Mouse (Mus musculus) forebrain, embryonic 16.5 days (tissue): ENCODE measurements around the gene Amer2. TPM values are rescaled to one million over a fixed set of nuclear protein-coding genes. Genes with fewer than 3 reads are reported as not detected.

Experiments used
- ATAC-seq: fragments of 200-750 bp; cut with Nextera tagmentation; 2 replicates; pipeline ENCODE4 v1.8.0; 2017; ENCODE audit warnings: mild to moderate bottlenecking, moderate library complexity
- H3K27ac ChIP-seq: fragments of 300-500 bp; sonication (generic); 2 replicates; pipeline ENCODE4 v1.5.1; 2014; ENCODE audit warnings: low read length, control low read depth
- H3K27me3 ChIP-seq: fragments of 300-500 bp; sonication (generic); replicated peaks from 2 replicates; pipeline ENCODE4 v1.6.1; 2014; ENCODE audit warnings: low read length; ENCODE audit not compliant: control insufficient read depth, insufficient read depth
- H3K36me3 ChIP-seq: fragments of 300-500 bp; sonication (generic); 2 replicates; pipeline ENCODE4 v1.6.1; 2014; ENCODE audit not compliant: control insufficient read depth, insufficient read depth
- H3K4me1 ChIP-seq: fragments of 300-500 bp; sonication (generic); replicated peaks from 2 replicates; pipeline ENCODE4 v1.6.1; 2014; ENCODE audit warnings: low read length; ENCODE audit not compliant: control insufficient read depth, insufficient read depth
- H3K4me2 ChIP-seq: fragments of 300-500 bp; sonication (generic); 2 replicates; pipeline ENCODE4 v1.6.1; 2014; ENCODE audit warnings: mild to moderate bottlenecking, low read length, control low read depth
- H3K4me3 ChIP-seq: fragments of 300-500 bp; sonication (generic); replicated peaks from 2 replicates; pipeline ENCODE4 v1.5.1; 2014; ENCODE audit warnings: mild to moderate bottlenecking, low read length, control low read depth
- H3K9ac ChIP-seq: fragments of 300-500 bp; sonication (generic); replicated peaks from 2 replicates; pipeline ENCODE4 v1.6.1; 2014; ENCODE audit warnings: low read depth, low read length, control low read depth
- H3K9me3 ChIP-seq: fragments of 300-500 bp; sonication (generic); 2 replicates; pipeline ENCODE4 v1.6.1; 2016; ENCODE audit warnings: low read length; ENCODE audit not compliant: control insufficient read depth
- WGBS: fragments of 180-500 bp; shearing (Covaris S2); extraction: QIAGEN DNeasy Blood & Tissue Kit; methylation state at CpG from one replicate; pipeline ENCODE4 v1.1.7; 2014; 5-methylcytosine and 5-hydroxymethylcytosine counted together
- polyA plus RNA-seq: library from polyadenylated mRNA; unstranded; fragments of >200 nt; fragmentation: Nextera tagmentation; extraction: Ambion mirVana; gene quantifications from 2 replicates; pipeline ENCODE4 v1.2.1, GENCODE M21; 2015

Amer2 gene
- polyA plus RNA-seq, 1 experiment from 2014 or later = 34.6 TPM

DNA sequence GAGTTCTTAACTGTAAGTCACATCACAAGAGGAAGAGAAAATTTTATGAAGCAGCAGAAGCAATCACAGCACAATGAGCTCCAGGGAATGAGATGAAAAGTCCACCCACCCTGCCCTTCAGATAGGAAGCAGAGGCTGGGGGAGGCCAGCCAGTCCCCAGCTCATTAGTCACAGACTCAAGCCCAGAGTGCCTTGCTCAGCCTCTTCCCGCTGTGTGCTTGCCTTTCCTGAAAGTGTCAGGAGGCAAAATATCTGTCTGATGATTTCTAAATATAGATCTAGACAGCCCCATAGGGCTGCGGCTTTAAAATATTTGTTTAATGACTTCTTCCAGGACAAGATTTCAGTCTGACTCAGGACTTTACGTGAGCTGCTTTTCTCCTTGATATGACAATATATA, 54.8 kb downstream of the Amer2 start:
- H3K27ac ChIP-seq = no peak overlapping the region
- H3K4me1 ChIP-seq = peaks cover 5% of the 10 kb centered on the region
- H3K4me2 ChIP-seq = no peak overlapping the region
- no peaks in the 10 kb centered on the region; the same call in 1 of the 2 replicates for H3K9me3 ChIP-seq
- no peaks in the 10 kb centered on the region for H3K36me3 ChIP-seq
- no peak overlapping the region for H3K4me3 ChIP-seq
- 70% methylated on average over 3 of the region's 3 CpGs for WGBS
- no peaks in the 10 kb centered on the region for H3K27me3 ChIP-seq
- H3K9ac ChIP-seq = no peak overlapping the region
- no peak for ATAC-seq

DNA sequence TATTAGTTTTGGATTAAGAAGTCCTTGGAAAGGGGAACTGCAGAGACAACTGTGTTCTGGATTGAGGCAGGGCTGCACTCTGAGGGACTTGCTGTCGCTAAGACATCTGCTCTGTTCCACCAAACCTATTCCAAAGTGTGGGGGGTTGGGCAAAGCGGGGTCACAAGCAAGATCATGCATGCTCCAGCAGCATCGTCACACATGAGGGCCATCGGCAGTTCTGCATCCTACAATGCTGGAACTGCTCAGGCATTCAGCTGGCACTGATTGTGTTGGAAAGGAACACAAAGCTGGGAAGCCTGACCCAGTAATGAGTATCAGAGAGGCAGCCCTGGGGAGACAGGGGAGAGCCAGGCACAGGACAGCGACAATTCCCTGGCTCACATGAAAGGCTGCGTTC, 56.5 kb downstream of the Amer2 start:
- peak; percentile 43; the same call in 1 of the 2 replicates for ATAC-seq
- Histone ChIP-seq H3K4me2 (no peak overlapping the region), H3K9ac (no peak overlapping the region), H3K4me1 (peaks cover 5% of the 10 kb centered on the region), H3K4me3 (no peak overlapping the region), H3K9me3 (no peaks in the 10 kb centered on the region), H3K27ac (no peak overlapping the region), H3K36me3 (no peaks in the 10 kb centered on the region), H3K27me3 (no peaks in the 10 kb centered on the region)
- 7% methylated on average over 6 of the region's 6 CpGs for WGBS

- H3K9ac ChIP-seq = no peak overlapping the region
- no peaks in the 10 kb centered on the region for H3K27me3 ChIP-seq
- no peak overlapping the region for H3K4me3 ChIP-seq
- H3K9me3 ChIP-seq = no peaks in the 10 kb centered on the region
- ATAC-seq = no peak
- no peak overlapping the region for H3K4me2 ChIP-seq
- 5% methylated on average over 5 of the region's 5 CpGs for WGBS
- H3K27ac ChIP-seq = no peak overlapping the region
- H3K4me1 ChIP-seq = peaks cover 5% of the 10 kb centered on the region
- no peaks in the 10 kb centered on the region for H3K36me3 ChIP-seq
Measured at GRCm38 (mm10) chr14:60431515-60431914, 58.5 kb downstream of the Amer2 start.

- Histone ChIP-seq H3K9ac (no peak overlapping the region), H3K9me3 (no peaks in the 10 kb centered on the region), H3K27ac (no peak overlapping the region), H3K4me3 (no peak overlapping the region), H3K36me3 (no peaks in the 10 kb centered on the region), H3K4me1 (peaks cover 5% of the 10 kb centered on the region), H3K27me3 (no peaks in the 10 kb centered on the region), H3K4me2 (no peak overlapping the region)
- 86% methylated on average over 2 of the region's 2 CpGs for WGBS
- ATAC-seq = no peak
Measured at GRCm38 (mm10) chr14:60432136-60432535, 59.1 kb downstream of the Amer2 start.

DNA sequence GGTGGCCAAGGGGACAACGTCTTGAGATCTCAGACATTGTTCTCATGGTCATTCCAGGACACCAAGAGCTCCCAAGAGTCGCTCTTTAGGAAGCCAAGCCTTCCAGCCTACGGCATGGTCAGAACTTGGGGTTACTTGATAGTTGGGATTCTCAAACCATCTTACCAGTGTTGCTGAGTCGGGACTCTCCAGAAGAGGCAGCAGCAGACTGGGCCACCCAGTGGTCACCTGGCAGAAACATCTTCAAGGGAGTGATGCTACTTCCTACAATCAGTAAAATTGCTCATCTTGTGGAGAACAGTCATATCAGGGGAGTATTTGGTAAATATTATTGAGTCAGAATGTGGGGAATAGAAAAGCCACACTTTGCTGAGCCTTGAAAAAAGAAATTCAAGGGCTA, 62.5 kb downstream of the Amer2 start:
- Histone ChIP-seq H3K9ac (no peak overlapping the region), H3K4me1 (no peaks in the 10 kb centered on the region), H3K36me3 (no peaks in the 10 kb centered on the region), H3K9me3 (no peaks in the 10 kb centered on the region), H3K4me3 (no peak overlapping the region), H3K27me3 (no peaks in the 10 kb centered on the region), H3K4me2 (no peak overlapping the region), H3K27ac (no peak overlapping the region)
- no peak for ATAC-seq
- WGBS = 77% methylated on average over 4 of the region's 4 CpGs

- no peak for ATAC-seq
- Histone ChIP-seq H3K27ac (no peak overlapping the region), H3K4me2 (no peak overlapping the region), H3K9me3 (no peaks in the 10 kb centered on the region), H3K27me3 (no peaks in the 10 kb centered on the region), H3K4me1 (no peaks in the 10 kb centered on the region), H3K4me3 (no peak overlapping the region), H3K36me3 (no peaks in the 10 kb centered on the region), H3K9ac (no peak overlapping the region)
Measured at GRCm38 (mm10) chr14:60436364-60436763, 63.3 kb downstream of the Amer2 start.

Other genes starting within 250 kb of the Amer2 start
- 36.3 and 47.2 TPM in 2 replicates for gene Atp8a2, start 176.1 kb upstream of the Amer2 start, polyA plus RNA-seq
- 0.09 and 0.11 TPM in 2 replicates for gene Nupl1, start 121.8 kb upstream of the Amer2 start, polyA plus RNA-seq
- gene Gm49336, start 121.8 kb upstream of the Amer2 start, polyA plus RNA-seq = 62.9 and 67.1 TPM in 2 replicates
- gene Mtmr6, start 108.0 kb upstream of the Amer2 start, polyA plus RNA-seq = 73.2 and 81.6 TPM in 2 replicates